Mouse (Mus musculus): ENCODE measurements around the gene Muc1. TPM values are rescaled to one million over a fixed set of nuclear protein-coding genes. Genes with fewer than 3 reads are reported as not detected.
A peak's percentile ranks its signal among the peaks of the same experiment; 100 is the strongest.

Gene Muc1
- polyA plus RNA-seq, 1 experiment from 2014 or later = 0.40 TPM

DNA sequence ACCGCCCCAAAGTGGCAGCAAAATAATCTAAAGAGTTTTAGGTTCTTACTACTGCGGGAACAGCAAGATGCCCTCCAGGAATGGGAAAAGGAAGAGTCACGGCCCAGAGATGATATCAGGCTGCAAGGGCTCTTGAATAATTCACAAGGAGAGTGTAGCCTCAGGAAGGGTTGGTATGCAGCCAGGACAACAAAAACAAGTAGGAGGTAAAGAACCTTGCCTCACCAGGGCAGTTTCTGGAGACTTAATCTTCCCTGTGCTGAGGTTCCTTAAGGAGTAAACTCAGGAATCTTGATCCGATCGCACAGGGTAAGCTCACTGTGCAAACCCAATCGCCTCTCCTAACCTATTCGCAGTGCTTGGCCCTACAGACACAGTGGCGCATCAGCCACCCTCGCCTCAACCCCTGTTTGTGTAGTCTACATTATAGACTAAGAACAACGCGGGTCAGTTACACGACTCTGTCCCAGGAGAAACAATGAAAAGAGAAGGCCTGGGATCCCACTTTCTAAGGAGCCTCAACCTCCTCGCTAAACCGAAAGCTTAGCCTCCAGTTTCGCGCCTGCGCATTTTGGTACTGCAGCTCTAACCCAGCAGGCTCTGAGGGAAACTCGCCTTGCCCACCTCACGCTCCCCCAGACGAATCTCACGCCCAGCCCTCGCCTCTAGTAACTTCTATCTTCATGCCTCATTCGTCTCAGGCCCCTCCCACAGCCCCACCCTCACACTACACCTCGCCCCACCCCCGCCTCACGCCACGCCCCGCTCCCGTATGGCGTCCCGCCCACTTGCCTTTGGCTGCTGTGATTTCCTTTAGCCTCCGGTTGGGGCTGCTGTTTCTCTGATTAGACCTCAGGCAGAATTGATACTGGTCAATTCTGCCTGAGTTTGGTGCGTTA is 32.6 kb upstream of the Muc1 start:
- H3K4me1 ChIP-seq (ENCODE audit: insufficient read depth) = peaks cover 6% of the 10 kb centered on the region
- no peaks in the 10 kb centered on the region for H3K27me3 ChIP-seq (ENCODE audit: insufficient read depth, low read length)
- ATAC-seq = peak; percentile 95
- H3K27ac ChIP-seq (ENCODE audit: low read depth) = peak overlapping the region; percentile 66
- no peaks in the 10 kb centered on the region for H3K36me3 ChIP-seq (replicated peaks; ENCODE audit: insufficient read depth, low read length)
- peak; percentile 95 for DNase-seq
- H3K9me3 ChIP-seq (ENCODE audit: low read length) = no peaks in the 10 kb centered on the region
- WGBS (ENCODE audit: insufficient replicate concordance) = 7% methylated on average over 33 of the region's 33 CpGs
- peak overlapping the region; percentile 51 for H3K4me3 ChIP-seq (ENCODE audit: low read depth, low read length)
- H3K4me2 ChIP-seq (ENCODE audit: low read depth, low read length) = peak overlapping the region; percentile 73
- TF ChIP-seq EP300 (IDR thresholded peaks at IDR 0.05; ENCODE audit: low read depth) = no peak
- peak; percentile 70 for TF ChIP-seq CTCF (IDR thresholded peaks at IDR 0.05; ENCODE audit: low read depth)
- H3K9ac ChIP-seq (replicated peaks) = peak overlapping the region; percentile 58

DNA sequence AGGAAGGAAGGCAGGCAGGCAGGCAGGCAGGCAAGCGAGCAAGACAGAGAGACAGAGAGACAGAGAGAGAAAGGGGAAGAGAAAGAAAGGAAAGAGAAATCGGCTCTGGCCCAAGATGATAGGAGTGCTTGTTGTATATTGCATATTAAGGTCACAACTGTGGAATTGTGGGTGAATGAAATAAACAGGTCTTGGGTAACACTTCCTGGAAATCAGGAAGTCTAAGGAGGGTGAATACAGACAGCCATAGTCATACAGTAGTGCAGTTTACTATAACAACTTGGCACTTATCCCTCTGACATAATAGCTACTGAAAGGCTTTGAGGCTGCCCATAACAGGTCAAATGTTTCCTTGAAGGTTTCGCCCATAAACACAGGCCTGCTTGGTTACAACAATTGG is 29.0 kb upstream of the Muc1 start:
- Histone ChIP-seq H3K4me2 (ENCODE audit: low read depth, low read length) (no peak overlapping the region), H3K4me3 (ENCODE audit: low read depth, low read length) (no peak overlapping the region), H3K27ac (ENCODE audit: low read depth) (no peak overlapping the region), H3K36me3 (replicated peaks; ENCODE audit: insufficient read depth, low read length) (peaks cover 6% of the 10 kb centered on the region; the same call in 1 of the 2 replicates), H3K9ac (replicated peaks) (no peak overlapping the region), H3K4me1 (ENCODE audit: insufficient read depth) (peaks cover 11% of the 10 kb centered on the region), H3K27me3 (ENCODE audit: insufficient read depth, low read length) (no peaks in the 10 kb centered on the region), H3K9me3 (ENCODE audit: low read length) (no peaks in the 10 kb centered on the region)
- ATAC-seq = no peak
- 49% methylated on average over 3 of the region's 3 CpGs for WGBS (ENCODE audit: insufficient replicate concordance)
- DNase-seq = no peak
- no peak for TF ChIP-seq CTCF (IDR thresholded peaks at IDR 0.05; ENCODE audit: low read depth)
- no peak for TF ChIP-seq EP300 (IDR thresholded peaks at IDR 0.05; ENCODE audit: low read depth)

DNA sequence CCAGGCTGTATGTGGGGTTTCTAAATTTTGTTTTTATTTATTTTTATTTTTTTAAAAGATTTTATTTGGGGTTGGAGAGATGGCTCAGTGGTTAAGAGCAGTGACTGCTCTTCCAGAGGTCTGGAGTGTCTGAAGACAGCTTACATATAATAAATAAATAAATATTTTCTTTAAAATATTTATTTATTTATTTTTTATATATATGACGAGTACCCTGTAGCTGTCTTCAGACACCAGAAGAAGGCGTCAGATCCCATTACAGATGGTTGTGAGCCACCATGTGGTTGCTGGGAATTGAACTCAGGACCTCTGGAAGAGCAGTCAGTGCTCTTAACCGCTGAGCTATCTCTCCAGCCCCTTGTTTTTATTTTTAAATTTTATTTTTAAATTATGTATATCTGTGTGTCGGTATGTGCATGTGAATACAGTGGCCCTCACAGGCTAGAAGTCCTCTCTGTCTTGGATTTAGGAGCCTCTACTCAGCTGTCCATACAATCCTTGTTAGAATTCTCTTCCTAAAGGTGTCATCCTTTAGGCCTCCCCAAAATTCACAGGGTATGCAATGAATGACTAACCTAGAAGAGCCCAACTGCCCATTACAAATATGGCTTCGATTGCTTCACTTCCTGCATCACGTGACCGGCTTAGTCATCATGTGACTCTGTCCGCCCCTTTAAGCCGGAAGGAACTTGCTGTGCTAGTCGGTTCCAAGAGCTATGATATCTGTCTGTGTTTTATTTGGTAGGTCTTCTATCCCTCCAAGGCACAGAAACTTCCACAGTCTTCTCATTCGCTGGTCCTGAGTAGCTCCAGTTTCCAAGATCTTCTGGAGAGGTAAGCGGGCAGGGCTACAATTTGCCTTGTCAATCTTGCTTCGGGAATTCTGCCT is 26.4 kb upstream of the Muc1 start, which contains the start of gene Gba:
Gba (plus strand) TSS at position 676 of the 889 bp plus-strand sequence.
- H3K4me2 ChIP-seq (ENCODE audit: low read depth, low read length) = peak within 1 kb of the TSS; percentile 84
- peaks cover 5% of the 10 kb centered on the region; the same call in 1 of the 2 replicates for H3K4me1 ChIP-seq (ENCODE audit: insufficient read depth)
- peak; percentile 87 for ATAC-seq
- H3K36me3 ChIP-seq (replicated peaks; ENCODE audit: insufficient read depth, low read length) = peaks cover 30% of the 10 kb centered on the region
- peak within 1 kb of the TSS; percentile 68 for H3K9ac ChIP-seq (replicated peaks)
- H3K4me3 ChIP-seq (ENCODE audit: low read depth, low read length) = peak within 1 kb of the TSS; percentile 54
- no peak within 1 kb of the TSS for H3K27ac ChIP-seq (ENCODE audit: low read depth)
- 23% methylated on average over 13 of the region's 13 CpGs for WGBS (ENCODE audit: insufficient replicate concordance)
- no peaks in the 10 kb centered on the region for H3K9me3 ChIP-seq (ENCODE audit: low read length)
- TF ChIP-seq CTCF (IDR thresholded peaks at IDR 0.05; ENCODE audit: low read depth) = no peak
- peak; percentile 28; the same call in 1 of the 2 replicates for TF ChIP-seq EP300 (IDR thresholded peaks at IDR 0.05; ENCODE audit: low read depth)
- peak; percentile 89 for DNase-seq
- H3K27me3 ChIP-seq (ENCODE audit: insufficient read depth, low read length) = no peaks in the 10 kb centered on the region

DNA sequence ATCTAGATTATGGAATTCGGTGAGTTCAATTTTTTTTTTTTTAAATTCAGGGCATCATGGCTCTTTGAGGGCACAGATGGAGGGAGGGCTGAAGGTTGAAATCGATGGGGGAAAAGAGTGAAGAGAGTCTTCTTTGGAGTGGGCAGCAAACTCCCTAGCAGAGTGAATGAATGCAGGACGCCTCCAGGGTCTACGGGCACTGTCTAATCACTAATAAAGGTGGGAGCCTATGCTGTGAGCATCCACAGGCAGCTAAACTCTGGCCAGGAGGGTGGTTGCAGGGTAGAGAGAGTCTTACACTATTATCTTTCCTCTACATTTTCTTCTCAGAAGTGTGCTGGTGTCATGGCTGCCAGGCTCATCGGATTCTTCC is 25.7 kb upstream of the Muc1 start:
- Histone ChIP-seq H3K4me3 (ENCODE audit: low read depth, low read length) (peak overlapping the region; percentile 54), H3K4me1 (ENCODE audit: insufficient read depth) (peaks cover 5% of the 10 kb centered on the region; the same call in 1 of the 2 replicates), H3K9ac (replicated peaks) (peak overlapping the region; percentile 68), H3K9me3 (ENCODE audit: low read length) (no peaks in the 10 kb centered on the region), H3K27ac (ENCODE audit: low read depth) (no peak overlapping the region), H3K4me2 (ENCODE audit: low read depth, low read length) (peak overlapping the region; percentile 84), H3K36me3 (replicated peaks; ENCODE audit: insufficient read depth, low read length) (peaks cover 37% of the 10 kb centered on the region), H3K27me3 (ENCODE audit: insufficient read depth, low read length) (no peaks in the 10 kb centered on the region)
- TF ChIP-seq EP300 (IDR thresholded peaks at IDR 0.05; ENCODE audit: low read depth) = no peak
- TF ChIP-seq CTCF (IDR thresholded peaks at IDR 0.05; ENCODE audit: low read depth) = no peak
- ATAC-seq (peak; percentile 28), DNase-seq (no peak)
- 28% methylated on average over 5 of the region's 5 CpGs for WGBS (ENCODE audit: insufficient replicate concordance)

DNA sequence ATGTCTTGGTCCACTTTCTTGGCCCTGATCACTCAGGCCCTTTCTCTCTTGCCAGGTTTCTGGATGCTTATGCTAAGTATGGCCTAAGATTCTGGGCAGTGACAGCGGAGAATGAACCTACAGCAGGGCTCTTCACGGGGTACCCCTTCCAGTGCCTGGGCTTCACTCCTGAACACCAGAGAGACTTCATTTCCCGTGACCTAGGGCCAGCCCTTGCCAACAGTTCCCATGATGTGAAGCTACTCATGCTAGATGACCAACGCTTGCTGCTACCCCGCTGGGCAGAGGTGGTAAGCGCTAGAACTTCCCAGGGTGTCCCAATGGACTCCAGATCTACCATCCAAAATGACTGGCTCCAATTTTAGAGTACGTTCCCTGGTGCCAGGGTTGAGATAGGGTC is 22.8 kb upstream of the Muc1 start:
- WGBS (ENCODE audit: insufficient replicate concordance) = 87% methylated on average over 7 of the region's 7 CpGs
- Histone ChIP-seq H3K4me3 (ENCODE audit: low read depth, low read length) (no peak overlapping the region), H3K4me2 (ENCODE audit: low read depth, low read length) (no peak overlapping the region), H3K27me3 (ENCODE audit: insufficient read depth, low read length) (no peaks in the 10 kb centered on the region), H3K4me1 (ENCODE audit: insufficient read depth) (peaks cover 5% of the 10 kb centered on the region; the same call in 1 of the 2 replicates), H3K9ac (replicated peaks) (no peak overlapping the region), H3K27ac (ENCODE audit: low read depth) (no peak overlapping the region), H3K36me3 (replicated peaks; ENCODE audit: insufficient read depth, low read length) (peaks cover 58% of the 10 kb centered on the region), H3K9me3 (ENCODE audit: low read length) (no peaks in the 10 kb centered on the region)
- TF ChIP-seq EP300 (IDR thresholded peaks at IDR 0.05; ENCODE audit: low read depth) (no peak), CTCF (IDR thresholded peaks at IDR 0.05; ENCODE audit: low read depth) (no peak)
- DNase-seq (no peak), ATAC-seq (no peak)

DNA sequence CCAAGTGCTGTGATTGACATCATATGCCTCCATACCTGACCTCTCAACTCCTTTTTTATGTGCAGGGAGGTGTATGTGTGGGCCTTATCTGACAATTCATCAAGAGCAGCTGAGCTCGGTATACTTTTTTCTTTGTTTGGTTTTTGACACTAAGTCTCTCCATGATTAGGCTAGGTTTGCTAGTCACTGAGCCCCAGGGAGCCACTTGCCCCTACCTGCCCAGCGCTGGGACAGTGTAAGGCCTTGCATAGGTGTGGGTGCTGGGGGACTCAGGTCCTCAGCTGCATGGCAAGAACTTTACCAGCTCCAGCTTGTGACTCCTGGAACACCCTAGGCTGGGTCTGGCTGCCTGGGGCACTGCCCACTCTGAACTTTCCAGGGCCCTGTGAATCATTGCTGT is 22.2 kb upstream of the Muc1 start:
- Histone ChIP-seq H3K27ac (ENCODE audit: low read depth) (no peak overlapping the region), H3K27me3 (ENCODE audit: insufficient read depth, low read length) (no peaks in the 10 kb centered on the region), H3K9me3 (ENCODE audit: low read length) (no peaks in the 10 kb centered on the region), H3K4me1 (ENCODE audit: insufficient read depth) (peaks cover 5% of the 10 kb centered on the region; the same call in 1 of the 2 replicates), H3K9ac (replicated peaks) (no peak overlapping the region), H3K4me3 (ENCODE audit: low read depth, low read length) (no peak overlapping the region), H3K36me3 (replicated peaks; ENCODE audit: insufficient read depth, low read length) (peaks cover 58% of the 10 kb centered on the region), H3K4me2 (ENCODE audit: low read depth, low read length) (no peak overlapping the region)
- 78% methylated on average over 2 of the region's 2 CpGs for WGBS (ENCODE audit: insufficient replicate concordance)
- no peak for ATAC-seq
- no peak for DNase-seq
- TF ChIP-seq EP300 (IDR thresholded peaks at IDR 0.05; ENCODE audit: low read depth) (no peak), CTCF (IDR thresholded peaks at IDR 0.05; ENCODE audit: low read depth) (no peak)

Measured in liver, postnatal 0 days (tissue).